21 mouse cellular contexts compared by ENCODE assay signal in genomic region chr1:162929146-162929545, GRCm38 (mm10). TPM values are rescaled to one million over a fixed set of nuclear protein-coding genes. Genes with fewer than 3 reads are reported as not detected.
"Had no signal": no experiment of that assay in that cellular context is flagged by ENCODE, and none has a peak within 500 bp of the region (broad histone marks: within the 10 kb centered on the region; RNA-seq: fewer than 3 reads in every experiment).

No protein-coding gene starts in this region.

- H3K36me3 ChIP-seq: lung, embryonic 15.5 days; midbrain, embryonic 13.5 days; midbrain, embryonic 15.5 days; neural tube, embryonic 12.5 days; stomach, embryonic 15.5 days had no signal

- H3K4me1 ChIP-seq: lung, embryonic 15.5 days; megakaryocyte, embryonic 14.5 days; midbrain, embryonic 13.5 days; midbrain, embryonic 15.5 days; neural tube, embryonic 12.5 days; stomach, embryonic 15.5 days had no signal

- DNase-seq: liver, postnatal 0 days; lung, adult 2 months; right cerebral cortex, postnatal 14 days; thymus, adult 2 months; thymus, postnatal 25 days; thymus, postnatal 4 days had no signal

- H3K9ac ChIP-seq: liver, postnatal 0 days; lung, embryonic 15.5 days; midbrain, embryonic 13.5 days; midbrain, embryonic 15.5 days; neural tube, embryonic 12.5 days; stomach, embryonic 15.5 days had no signal

- H3K4me3 ChIP-seq: lung, embryonic 15.5 days; megakaryocyte, embryonic 14.5 days; midbrain, embryonic 13.5 days; midbrain, embryonic 15.5 days; neural tube, embryonic 12.5 days; stomach, embryonic 15.5 days had no signal

- H3K27ac ChIP-seq: lung, embryonic 15.5 days; macrophage; midbrain, embryonic 13.5 days; midbrain, embryonic 15.5 days; neural tube, embryonic 12.5 days; stomach, embryonic 15.5 days; stomach, postnatal 0 days had no signal

- H3K27me3 ChIP-seq: lung, embryonic 15.5 days; megakaryocyte, embryonic 14.5 days; midbrain, embryonic 13.5 days; midbrain, embryonic 15.5 days; neural tube, embryonic 12.5 days; stomach, embryonic 15.5 days had no signal

RNA-seq across cellular contexts. Expression of gene Fmo6, which starts 8.2 kb away (rescaled TPM):
- total RNA-seq: megakaryocyte progenitor cell, adult 5-6 weeks; monocyte, adult 5-6 weeks; neutrophil, adult 5-6 weeks had no signal
- polyA plus RNA-seq: liver, postnatal 0 days; lung, embryonic 15.5 days; macrophage; midbrain, embryonic 11.5 days; midbrain, embryonic 13.5 days; midbrain, embryonic 15.5 days; midbrain, postnatal 0 days; neural tube, embryonic 12.5 days; neural tube, embryonic 14.5 days; spleen, adult 2 months had no signal

RNA-seq across cellular contexts. Expression of gene Fmo2, which starts 30.6 kb away (rescaled TPM):
- total RNA-seq: megakaryocyte progenitor cell, adult 5-6 weeks; monocyte, adult 5-6 weeks had no signal
- polyA plus RNA-seq: macrophage; midbrain, embryonic 11.5 days; midbrain, embryonic 13.5 days; midbrain, embryonic 15.5 days; neural tube, embryonic 14.5 days had no signal

RNA-seq across cellular contexts. Expression of gene Fmo3, which starts 55.2 kb away (rescaled TPM):
- total RNA-seq: megakaryocyte progenitor cell, adult 5-6 weeks; midbrain, postnatal 0 days; monocyte, adult 5-6 weeks; neutrophil, adult 5-6 weeks had no signal
- polyA plus RNA-seq: lung, embryonic 15.5 days; macrophage; midbrain, embryonic 11.5 days; midbrain, embryonic 13.5 days; midbrain, embryonic 15.5 days; midbrain, postnatal 0 days; neural tube, embryonic 12.5 days; neural tube, embryonic 14.5 days had no signal
